Mouse (Mus musculus): Measurements from ENCODE around the gene Ptpa. TPM values are rescaled to one million over a fixed set of nuclear protein-coding genes. Genes with fewer than 3 reads are reported as not detected.

Ptpa gene
- total and polyA plus RNA-seq, 3 experiments, result 111 to 194 (median 122) TPM

GRCm38 (mm10) chr2:30436809-30437208 is 21.0 kb downstream of the Ptpa start:
- Histone ChIP-seq H3K4me1 (ENCODE audit: control insufficient read depth in 1 of 2, insufficient read depth in 2 of 2) (peaks cover 4 to 15% of the 10 kb centered on the region in 2 experiments), H3K4me2 (ENCODE audit: insufficient read depth, low read depth, poor library complexity, severe bottlenecking) (no peak overlapping the region), H3K27me3 (replicated peaks) (no peaks in the 10 kb centered on the region), H3K79me2 (replicated peaks; ENCODE audit: control insufficient read depth, extremely low read depth, insufficient read depth, poor library complexity, severe bottlenecking) (no peaks in the 10 kb centered on the region), H3K4me3 (replicated peaks in 1 of 3; ENCODE audit: low read depth in 2 of 3, low read length in 2 of 3, poor library complexity in 1 of 3) (no peak overlapping the region), H3K27ac (ENCODE audit: insufficient read depth, low read depth) (no peak overlapping the region), H3K9me3 (replicated peaks; ENCODE audit: low read length) (no peaks in the 10 kb centered on the region), H3K36me3 (replicated peaks in 1 of 2; ENCODE audit: control insufficient read depth in 1 of 2, insufficient read depth in 1 of 2, low read length in 1 of 2) (peaks cover 61 to 86% of the 10 kb centered on the region in 2 experiments), H3K9ac (ENCODE audit: insufficient read depth, low read depth) (no peak overlapping the region)
- in situ Hi-C loops (cut with MboI; ENCODE audit: low pct_ligation_motif_present, low pct_unique_long_range_greater_than_20kb, low sequenced_read_pairs) (loop anchor here (5.0 to 10.0 kb wide), 3 partner anchors 35 to 498 kb away; partner anchors contain the start of gene Ier5l), dilution Hi-C loops (cut with MboI; ENCODE audit: extremely low pct_ligation_motif_present, extremely low pct_unique_long_range_greater_than_20kb, low sequenced_read_pairs) (no loop called here)
- TF ChIP-seq JUND (conservative IDR thresholded peaks at IDR 0.05; ENCODE audit: low read depth, low read length), result no peak
- TF ChIP-seq TBP (conservative IDR thresholded peaks at IDR 0.05; ENCODE audit: low read depth, low read length), result no peak
- no peak for TF ChIP-seq NELFE (IDR thresholded peaks at IDR 0.05; ENCODE audit: low read depth, low read length)
- TF ChIP-seq ZKSCAN1 (IDR thresholded peaks at IDR 0.05; ENCODE audit: borderline replicate concordance, low read depth, low read length), result no peak
- no peak for TF ChIP-seq KAT2A (IDR thresholded peaks at IDR 0.05; ENCODE audit: insufficient replicate concordance, low read length)
- TF ChIP-seq SIN3A (IDR thresholded peaks at IDR 0.05; ENCODE audit: low read length), result no peak
- TF ChIP-seq NRF1 (IDR thresholded peaks at IDR 0.05; ENCODE audit: low read depth, low read length), result no peak
- TF ChIP-seq USF2 (conservative IDR thresholded peaks at IDR 0.05; ENCODE audit: low read depth, low read length), result no peak
- DNase-seq (ENCODE audit: extremely low read depth), result no peak

GRCm38 (mm10) chr2:30437791-30438190 is 22.0 kb downstream of the Ptpa start:
- DNase-seq (ENCODE audit: extremely low read depth), result no peak
- H3K9me3 ChIP-seq (replicated peaks; ENCODE audit: low read length), result no peaks in the 10 kb centered on the region
- in situ Hi-C loops (cut with MboI; ENCODE audit: low pct_ligation_motif_present, low pct_unique_long_range_greater_than_20kb, low sequenced_read_pairs), result loop anchor here (5.0 to 10.0 kb wide), 3 partner anchors 35 to 497 kb away; partner anchors contain the start of gene Ier5l
- peaks cover 9 to 23% of the 10 kb centered on the region in 2 experiments for H3K4me1 ChIP-seq (ENCODE audit: control insufficient read depth in 1 of 2, insufficient read depth in 2 of 2)
- no peaks in the 10 kb centered on the region for H3K27me3 ChIP-seq (replicated peaks)
- no peak overlapping the region for H3K4me3 ChIP-seq (replicated peaks in 1 of 3; ENCODE audit: low read depth in 2 of 3, low read length in 2 of 3, poor library complexity in 1 of 3)
- H3K9ac ChIP-seq (ENCODE audit: insufficient read depth, low read depth), result no peak overlapping the region
- TF ChIP-seq ZMIZ1 (IDR thresholded peaks at IDR 0.05; ENCODE audit: low read depth, low read length), result no peak
- no peak for TF ChIP-seq E2F4 (IDR thresholded peaks at IDR 0.05; ENCODE audit: insufficient replicate concordance, low read depth, low read length)
- TF ChIP-seq ETS1 (conservative IDR thresholded peaks at IDR 0.05; ENCODE audit: low read depth, low read length), result no peak
- no peak for TF ChIP-seq BHLHE40 (IDR thresholded peaks at IDR 0.05; ENCODE audit: low read depth, low read length)
- no peak for TF ChIP-seq CTCF (conservative IDR thresholded peaks at IDR 0.05 in 1 of 2, IDR thresholded peaks at IDR 0.05 in 1 of 2; ENCODE audit: low read depth in 2 of 2, low read length in 2 of 2)
- TF ChIP-seq JUND (conservative IDR thresholded peaks at IDR 0.05; ENCODE audit: low read depth, low read length), result no peak
- TF ChIP-seq TCF12 (IDR thresholded peaks at IDR 0.05; ENCODE audit: low read depth, low read length), result no peak
- H3K4me2 ChIP-seq (ENCODE audit: insufficient read depth, low read depth, poor library complexity, severe bottlenecking), result no peak overlapping the region
- H3K79me2 ChIP-seq (replicated peaks; ENCODE audit: control insufficient read depth, extremely low read depth, insufficient read depth, poor library complexity, severe bottlenecking), result no peaks in the 10 kb centered on the region
- no peak overlapping the region for H3K27ac ChIP-seq (ENCODE audit: insufficient read depth, low read depth)
- dilution Hi-C loops (cut with MboI; ENCODE audit: extremely low pct_ligation_motif_present, extremely low pct_unique_long_range_greater_than_20kb, low sequenced_read_pairs), result no loop called here
- peaks cover 54 to 81% of the 10 kb centered on the region in 2 experiments for H3K36me3 ChIP-seq (replicated peaks in 1 of 2; ENCODE audit: control insufficient read depth in 1 of 2, insufficient read depth in 1 of 2, low read length in 1 of 2)

All from CH12.LX (cell line).